Mouse (Mus musculus) induced T-regulatory cell, adult 2 months (primary cell): ENCODE results near the gene Lrrc75a.

Experiments
- DNase-seq: peaks from one replicate; pipeline ENCODE4 v3.0.0-alpha.2; 2012; ENCODE audit warnings: low read depth

Gene Lrrc75a

DNA sequence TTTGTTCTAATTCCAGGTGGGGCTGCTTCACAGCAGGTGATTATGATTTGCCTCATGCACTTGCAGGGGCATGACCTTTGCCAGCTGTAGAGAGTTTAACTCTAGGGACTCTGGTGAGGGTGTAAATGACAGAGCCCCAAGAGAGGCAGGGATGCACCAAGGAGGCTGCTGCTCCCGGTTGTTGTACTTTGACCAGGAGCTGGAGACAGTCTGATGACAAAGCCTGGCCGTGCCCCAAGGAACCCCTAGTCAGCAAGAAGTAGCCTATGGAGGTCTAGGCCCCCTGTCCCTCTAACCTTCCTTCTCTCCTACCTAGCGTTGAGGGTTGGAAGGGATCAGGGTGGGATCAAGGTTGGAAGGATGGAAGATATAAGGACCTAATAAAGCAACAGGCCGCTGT lies 32.9 kb downstream of the Lrrc75a start:
- no peak for DNase-seq

DNA sequence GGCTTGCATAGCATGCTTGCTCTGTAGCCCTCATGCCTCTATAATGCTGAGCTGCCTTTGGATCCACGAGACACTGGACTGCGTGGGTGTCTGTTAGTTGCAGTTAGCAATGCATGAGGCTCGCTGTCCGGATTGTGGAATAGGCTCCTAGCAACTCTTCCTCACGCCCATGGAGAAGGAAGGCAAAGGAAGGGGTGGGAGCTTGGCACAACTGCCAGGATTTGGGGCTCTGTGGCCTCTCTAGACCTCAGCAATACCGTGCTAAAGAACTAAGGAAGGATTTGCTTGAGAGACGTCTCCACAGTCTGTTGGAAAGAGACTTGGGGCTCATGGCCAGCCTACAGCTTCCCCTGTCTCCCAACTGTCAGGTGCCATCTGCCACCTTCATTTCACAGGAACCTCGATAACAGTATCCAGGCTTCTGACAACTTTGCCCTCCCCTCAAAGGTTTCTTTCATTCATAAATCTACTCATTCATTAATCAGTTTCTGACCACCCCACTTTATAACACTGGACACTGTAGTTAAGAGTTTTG lies 33.4 kb downstream of the Lrrc75a start:
- DNase-seq = no peak

DNA sequence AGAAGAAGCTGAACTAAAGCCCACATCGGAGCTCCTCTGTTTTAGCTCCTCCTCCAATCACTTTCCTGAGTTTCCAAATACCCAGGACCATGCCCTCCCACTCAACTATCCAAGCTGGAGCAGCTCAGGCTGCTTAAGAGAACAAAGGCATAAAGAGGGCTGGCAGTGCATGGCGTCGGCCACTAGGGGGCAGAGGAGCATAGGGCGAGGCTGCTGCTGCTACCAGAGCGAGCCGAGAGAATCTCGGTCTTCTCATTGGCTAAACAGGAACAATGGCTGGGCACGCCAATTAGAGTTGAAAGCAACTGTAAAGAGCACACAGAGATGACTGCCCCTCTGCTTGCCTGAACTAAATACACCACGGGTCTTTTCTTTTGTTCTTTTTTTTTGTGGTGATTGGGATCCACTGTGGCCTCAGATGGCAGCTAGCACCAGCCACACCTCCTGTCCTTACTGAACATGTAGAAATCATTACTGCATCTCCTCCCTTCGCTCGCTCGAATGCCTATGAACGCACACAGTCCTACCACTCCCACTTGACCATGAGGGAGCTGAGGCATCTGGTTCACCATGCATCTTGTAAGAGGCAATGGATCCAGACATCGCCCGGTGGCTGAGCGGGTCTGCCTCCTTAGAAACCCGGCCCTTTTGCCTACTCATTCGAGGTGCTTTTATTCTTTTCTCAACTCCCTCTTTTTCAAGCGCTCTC lies 34.5 kb downstream of the Lrrc75a start:
- peak; percentile 93 for DNase-seq

DNA sequence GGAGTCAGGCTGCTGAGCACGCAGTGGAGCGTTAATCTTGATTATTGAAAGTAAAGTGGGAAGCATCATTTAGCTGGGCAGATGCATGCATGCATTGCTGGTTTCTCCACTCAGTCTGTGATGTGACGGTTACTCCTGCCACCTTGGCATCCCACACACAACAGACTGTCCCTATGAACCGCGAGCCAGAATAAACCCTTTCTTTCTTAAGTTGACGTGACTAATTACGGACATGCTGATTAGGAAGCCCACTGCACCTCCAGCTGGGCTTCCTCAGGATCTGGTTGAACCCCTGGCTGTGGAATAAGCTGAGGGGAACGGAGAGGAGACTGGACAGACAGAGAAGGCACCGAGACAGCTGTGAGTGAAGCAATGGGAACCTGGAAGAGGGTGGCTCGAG lies 35.7 kb downstream of the Lrrc75a start:
- DNase-seq = no peak

DNA sequence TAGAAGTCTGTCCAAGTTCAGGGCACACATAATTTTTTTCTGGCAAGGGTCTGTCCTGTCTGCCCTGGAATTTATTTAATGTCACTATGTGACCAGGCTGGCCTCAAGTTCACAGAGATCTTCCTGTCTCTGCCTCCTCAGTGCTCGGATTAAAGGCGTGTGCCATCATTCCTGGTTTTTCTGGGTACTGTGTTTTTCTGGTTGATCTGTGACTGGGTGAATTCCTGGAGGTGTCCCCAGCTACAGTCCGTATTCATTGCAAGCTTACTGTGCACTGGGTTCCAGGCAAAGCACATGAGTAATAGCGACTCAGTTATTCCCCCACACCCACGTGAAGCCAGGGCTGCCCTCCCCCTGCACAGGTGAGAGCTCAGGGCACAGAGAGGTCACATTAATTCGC lies 38.0 kb downstream of the Lrrc75a start:
- no peak for DNase-seq

DNA sequence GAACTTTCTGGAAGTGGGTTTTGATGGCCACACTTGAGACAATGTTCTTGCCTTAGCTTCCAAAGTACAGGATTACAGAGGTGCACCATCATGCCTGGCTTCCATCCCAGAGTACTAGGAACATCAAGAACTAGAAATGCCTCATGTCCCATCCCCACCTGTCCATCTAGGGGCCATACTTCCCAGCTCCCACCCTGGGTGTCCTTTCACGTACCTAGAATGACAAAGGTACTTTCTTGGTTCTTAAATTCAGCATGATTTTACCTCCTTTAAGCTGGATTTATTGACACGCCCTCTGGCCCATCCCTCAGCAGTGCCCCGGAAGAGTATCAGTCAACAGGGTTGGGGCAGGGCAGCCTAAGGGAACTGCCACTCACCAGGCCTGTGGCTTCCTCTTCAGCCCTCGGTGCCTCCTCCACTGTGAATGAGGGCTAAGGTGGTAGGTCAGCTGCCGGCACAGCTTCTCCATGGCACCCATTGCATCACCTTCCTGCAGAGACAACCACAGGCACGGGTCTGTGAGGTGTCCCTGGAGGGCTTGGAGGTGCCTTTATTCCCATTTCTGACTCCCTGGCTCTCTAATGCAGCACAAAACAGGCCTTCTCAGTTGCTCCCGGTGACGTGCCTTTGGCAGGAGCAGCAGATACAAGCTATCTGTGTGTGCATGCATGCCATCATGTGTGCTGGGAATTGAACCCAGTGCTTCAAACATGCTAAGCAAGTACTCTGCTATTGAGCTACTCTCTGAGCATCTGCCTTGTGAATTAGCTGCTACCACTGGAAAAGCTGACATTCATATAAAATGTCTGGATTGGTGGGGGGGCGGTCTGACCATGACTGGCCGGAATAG lies 39.3 kb downstream of the Lrrc75a start:
- peak; percentile 32 for DNase-seq

DNA sequence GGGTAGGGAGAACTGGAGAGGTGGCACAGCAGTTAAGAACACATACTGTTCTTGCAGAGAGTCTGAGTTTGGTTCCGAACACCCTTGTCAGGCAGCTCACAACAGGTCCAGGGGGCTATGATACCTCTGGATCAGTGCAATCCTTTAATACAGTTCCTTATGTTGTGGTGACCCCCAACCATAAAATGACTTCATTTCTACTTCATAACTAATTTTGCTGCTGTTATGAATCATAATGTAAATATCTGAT lies 40.4 kb downstream of the Lrrc75a start:
- DNase-seq = no peak

DNA sequence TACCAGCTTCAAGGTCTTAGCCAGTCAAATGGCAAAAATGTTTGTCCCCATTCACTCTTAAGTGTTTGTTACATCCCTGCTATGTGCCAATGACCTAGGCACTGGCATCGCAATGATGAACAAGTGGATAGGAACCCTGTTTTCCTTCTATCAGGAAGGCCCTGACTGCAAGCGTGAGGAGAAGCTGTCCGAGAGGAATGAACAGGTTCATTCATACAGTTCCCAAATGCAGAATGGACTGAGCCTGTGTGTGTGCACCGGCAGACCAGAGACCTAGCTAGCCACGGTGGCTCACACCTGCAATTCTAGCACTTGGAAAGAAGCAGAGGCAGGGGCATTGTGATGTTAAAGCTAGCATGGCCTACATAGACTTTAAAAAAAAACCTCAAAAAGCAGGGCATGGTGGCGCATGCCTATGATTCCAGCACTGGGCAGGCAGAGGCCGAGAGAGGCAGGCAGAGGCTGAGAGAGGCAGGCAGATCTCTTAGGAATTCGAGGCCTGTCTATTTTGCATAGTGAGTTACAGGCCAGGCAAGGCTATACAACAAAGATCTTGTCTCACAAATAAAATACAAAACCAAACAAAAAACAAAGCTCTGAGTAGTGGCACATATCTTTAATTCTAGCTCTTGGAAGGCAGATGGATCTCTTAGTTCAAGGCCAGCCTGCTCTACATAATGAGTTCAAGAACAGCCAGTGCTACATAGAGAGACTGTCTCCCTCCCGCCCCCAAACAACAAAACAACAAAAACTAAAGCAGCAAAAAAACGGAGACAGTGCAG lies 41.0 kb downstream of the Lrrc75a start:
- no peak for DNase-seq

DNA sequence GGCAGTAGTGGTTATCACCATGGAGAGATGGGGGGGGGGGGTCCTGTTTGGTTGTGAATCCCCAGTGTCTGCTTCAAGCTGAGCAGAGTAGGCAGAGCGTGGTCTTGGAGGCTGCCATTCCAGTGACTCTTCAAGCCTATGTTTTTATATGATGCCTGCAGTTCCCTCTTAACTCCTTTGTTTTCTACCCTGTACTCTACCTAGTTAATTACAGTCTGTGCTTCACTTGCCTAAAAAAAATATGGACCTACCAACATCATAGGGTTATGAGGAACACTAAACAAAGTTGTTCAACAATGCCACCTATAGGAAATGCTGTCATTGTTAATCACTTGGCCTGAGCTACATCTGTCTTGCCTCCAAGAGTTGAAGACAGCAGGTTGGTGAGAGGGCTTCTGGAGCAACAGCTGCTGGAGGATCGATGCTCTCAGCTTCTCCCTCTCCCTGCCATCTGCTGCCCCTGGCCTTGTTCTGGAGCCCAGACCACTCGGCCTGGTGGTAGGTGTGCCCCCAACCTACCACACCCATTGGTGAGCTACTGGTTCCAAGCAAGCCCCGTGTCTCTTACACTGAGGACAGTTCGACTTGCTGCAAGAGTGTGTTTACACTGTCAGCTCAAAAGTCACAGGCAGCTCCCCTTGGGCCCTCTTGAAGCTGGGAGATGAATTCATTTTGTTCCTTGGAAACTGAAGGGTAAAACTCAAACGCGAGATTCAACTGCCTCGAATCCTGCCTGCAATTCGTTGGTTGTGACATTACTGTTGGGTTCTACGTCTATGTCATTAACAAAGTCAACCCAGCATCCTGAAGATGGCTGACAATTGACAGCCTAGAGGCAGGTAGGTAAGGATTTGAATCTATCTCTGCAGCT lies 41.8 kb downstream of the Lrrc75a start:
- DNase-seq = peak; percentile 33

DNA sequence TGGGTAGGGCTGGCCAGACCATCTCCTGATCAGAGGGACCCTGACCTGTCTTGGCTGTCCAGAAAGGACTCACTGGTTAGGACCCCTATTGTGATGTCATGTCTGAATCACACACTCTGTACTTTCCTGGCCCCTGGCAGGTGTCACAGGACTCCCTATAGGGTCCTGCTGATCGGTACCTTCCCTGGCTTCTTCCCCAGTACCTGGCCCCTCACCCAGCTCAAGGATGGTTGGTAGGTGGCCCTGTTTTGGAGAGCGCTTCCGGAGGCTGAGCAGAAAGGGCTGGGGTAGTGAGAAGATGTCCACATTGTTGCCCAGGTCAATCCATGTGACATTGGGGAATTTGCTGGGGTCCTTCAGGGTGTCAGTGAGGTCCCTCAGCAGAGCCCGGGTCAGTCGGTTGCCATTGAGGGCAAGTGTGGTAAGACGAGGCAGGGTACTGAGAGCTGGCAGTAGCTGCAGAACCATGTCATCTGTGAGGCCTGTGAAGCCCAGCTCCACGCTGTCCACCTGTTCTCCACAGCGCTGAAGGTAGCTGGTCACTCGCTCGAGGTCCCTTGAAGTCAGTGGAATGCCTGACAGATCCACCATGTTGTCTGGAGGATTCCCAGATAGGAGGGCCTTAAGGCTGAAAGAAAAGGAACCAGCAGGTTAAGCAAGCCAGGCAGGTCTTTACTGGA lies 42.6 kb downstream of the Lrrc75a start:
- DNase-seq = peak; percentile 22

DNA sequence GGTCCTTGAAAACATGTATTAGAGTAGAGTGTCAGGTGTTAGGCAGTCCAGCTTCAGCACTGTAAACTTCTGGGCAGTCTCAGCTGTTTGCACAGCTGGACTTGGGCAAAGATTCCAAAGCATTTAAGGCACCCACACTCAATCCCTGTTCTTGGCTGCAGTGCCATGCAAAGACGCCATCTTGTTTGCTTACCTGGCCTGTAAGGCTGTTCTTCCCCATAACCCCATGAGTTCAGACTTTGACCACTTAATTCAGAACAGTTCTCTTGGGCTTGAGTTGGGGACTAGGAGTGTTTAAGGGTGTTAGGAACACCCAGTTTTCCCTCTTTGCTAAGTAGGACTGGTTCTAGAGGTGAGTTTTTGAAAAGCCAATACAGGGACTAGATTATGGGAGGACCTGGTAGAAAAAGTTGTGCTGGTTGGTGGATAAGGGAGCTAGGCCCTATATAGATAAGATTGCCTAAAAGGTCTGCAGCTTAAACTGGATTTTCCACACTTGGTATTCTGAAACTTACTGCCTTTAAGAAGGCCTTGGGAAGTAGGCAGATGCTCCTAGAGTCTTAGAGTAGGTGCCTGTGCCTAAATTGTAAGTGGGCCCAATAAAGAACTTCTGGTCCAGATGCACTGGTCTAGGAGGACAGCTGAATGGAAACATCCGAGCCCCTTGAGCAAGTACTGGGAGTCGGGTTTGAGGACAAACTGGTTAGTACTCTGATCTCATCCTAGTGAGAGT lies 43.3 kb downstream of the Lrrc75a start:
- DNase-seq = peak; percentile 38

DNA sequence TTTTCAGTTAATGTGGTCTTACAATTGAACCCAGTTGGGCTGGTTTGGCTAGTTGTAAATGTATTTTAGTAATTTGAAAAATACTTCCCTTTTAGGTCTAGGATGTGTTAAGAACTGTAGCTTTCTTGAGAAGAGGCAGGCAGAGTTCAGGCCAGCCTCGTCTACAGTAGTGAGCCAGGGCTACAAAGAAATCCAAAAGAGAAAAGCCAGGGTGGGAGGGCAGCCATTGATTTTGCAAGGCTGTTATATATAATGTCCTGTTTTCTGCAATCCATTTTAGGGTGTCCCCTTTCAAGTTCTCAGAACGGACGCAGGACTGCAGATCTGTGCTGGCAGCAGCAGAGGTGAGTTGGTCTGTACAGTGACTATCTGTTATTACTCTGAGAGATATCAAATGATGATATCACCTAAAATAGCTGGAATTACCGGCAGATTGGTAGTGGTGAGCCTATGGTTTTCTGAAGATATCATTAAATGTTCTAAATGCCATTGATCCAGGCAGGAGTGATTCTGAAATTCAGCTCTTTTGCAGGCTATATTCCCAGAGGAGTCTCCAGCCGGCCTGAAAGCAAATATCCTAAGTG lies 44.1 kb downstream of the Lrrc75a start:
- peak; percentile 23 for DNase-seq

DNA sequence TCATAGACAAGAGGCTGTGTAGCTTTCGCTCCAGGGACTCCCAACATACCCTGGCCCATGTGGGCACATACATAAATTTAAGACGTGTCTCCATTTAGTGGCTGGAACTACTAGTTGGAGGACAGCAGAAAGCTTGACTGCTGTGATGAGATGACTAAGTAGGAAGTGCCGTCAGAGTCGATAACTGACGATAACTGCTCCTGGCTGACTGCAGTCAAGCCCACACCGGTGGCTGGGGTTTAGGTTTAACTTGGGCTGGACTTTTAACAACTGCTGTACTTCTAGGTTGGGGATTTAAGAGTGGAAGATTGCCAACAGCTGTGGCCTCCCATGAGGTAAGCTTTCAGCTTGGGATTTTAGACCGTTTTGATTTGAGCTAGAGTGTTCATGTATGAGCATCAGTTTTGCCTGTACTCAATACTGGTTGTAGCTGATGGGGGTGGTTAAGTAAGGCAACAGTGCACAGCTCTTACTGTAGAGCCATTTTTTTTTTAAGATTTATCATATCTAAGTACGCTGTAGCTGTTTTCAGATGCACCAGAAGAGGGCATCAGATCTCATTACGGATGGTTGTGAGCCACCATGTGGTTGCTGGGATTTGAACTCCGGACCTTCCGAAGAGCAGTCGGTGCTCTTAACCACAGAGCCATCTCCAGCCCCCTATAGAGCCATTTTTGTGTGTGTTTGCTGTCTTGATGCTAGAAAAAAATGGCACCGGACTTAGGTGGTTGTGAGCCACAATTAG lies 44.8 kb downstream of the Lrrc75a start:
- DNase-seq = peak; percentile 77

DNA sequence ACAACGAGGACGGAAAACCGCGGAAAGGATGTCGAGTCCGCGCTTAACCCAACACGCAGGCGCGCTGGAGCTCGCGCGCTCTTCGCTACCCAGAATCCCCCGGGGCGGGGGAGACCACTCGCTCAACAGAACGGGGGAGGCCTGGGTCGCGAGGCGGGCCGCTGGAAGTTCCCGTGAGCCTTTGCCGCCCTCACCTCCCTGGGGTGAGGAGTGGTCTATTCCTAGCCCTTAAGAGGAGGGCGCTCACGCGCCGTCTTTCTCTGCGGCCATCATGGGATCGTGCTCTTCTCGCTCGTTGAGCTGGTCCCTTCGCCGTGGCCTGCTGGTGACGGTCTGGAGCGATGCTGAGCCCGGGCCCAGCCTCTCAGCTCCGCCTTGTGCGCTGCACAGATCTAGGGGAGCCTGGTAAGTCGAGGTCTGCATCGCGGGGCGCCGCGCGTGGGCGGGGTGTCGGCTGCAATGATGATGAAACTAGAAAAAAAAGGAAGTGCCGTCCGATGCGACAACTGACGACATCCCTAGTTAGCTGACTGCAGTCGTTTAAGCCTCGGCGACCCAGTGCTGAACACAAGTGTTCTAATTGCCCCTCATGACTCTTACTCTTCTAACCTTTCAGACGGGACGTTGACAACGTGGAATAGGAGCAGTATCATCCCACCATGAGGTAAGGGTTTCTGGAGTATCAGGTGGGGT lies 45.6 kb downstream of the Lrrc75a start:
- peak; percentile 98 for DNase-seq

DNA sequence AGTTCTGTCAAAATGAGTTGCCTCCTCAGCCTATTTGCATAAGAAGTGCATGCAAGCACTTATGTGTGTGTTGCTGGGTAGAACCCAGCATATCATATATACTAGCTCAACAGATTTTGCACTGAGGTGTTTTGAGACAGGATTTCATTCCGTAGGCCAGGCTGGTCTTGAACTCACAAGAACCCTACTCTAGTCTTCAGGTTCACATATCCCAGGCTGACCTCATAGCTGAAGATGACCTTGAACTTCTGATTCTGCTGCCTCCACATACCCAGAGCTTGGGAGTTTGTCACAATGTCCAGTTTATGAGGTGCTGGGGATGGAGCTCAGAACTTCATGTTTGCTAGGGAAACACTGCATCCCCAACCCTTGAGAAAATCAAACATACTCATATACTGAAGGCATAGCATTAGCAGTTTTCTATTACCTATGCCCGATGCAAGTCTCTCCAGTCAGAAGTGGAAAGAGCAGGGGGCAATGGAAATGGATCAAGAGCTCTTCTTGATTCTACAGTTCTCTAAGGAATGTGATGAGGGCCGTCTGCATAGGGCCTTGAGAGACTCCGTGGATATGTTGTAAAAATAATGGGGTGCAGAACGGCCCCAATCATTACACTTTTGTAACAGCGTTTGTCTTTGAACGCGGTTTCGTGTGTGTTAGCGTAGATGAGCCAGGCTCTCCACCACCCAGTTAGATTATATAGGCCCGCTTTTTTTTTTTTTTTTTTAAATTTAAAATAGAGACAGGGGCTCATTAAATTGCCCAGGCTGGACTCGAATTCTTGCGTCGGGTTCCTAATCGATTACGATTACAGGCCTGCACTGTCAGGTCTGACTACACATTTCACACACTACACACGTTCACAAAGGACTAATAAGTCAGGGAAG lies 46.3 kb downstream of the Lrrc75a start:
- no peak for DNase-seq

DNA sequence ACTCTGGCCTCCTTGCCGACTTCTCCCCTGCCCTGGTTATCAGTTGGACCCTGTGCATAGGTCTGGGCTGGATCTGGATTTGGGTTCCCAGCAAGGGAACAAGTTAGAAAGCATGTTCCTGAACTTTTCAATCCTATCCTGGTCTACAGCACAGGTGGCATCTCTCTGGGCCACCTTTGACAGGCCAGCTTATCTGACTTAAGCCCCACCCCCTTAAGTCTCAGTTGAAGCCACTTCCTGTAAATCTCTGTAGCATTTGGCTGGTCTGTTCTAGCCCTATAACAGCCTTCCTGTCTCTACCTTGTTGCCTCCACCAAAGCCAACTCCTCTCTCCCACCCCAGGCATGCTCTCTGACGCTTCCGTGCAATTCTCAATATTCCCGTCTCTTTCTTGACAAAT lies 49.8 kb downstream of the Lrrc75a start:
- DNase-seq = peak; percentile 54

DNA sequence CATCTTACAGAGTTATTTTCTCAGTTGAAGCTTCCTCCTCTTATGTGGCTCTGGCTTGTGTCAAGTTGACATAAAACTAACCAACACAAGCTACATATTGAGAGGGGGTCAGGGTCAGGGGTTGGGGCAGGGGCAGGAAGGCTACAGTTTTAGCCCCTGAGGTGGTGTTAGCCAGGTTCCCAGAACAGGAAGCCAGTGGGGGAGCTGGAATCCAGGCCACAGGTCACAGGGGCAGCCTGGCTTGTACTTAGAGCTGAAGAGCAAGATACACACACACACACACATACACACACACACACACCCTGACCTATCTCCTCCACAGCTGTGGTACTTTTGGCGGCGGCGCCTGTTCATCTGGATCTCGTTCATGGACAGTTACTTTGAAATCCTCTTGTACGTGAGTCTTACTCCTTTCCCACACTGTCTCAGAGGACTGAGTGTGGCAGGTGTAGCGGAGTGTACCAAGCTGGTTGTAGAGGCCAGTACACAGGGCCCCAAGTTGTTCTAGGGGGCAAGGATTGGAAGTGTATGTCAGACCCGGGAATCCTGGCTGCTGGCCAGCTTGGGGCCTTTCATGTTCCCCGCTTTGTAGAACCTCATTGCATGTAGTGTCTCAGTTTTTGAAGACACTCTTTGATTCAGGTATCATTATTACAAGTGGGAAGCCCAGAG lies 56.3 kb downstream of the Lrrc75a start:
- no peak for DNase-seq
